Mouse (Mus musculus) hindbrain, embryonic 16.5 days (tissue): ENCODE data around the gene Limch1. TPM values are rescaled to one million over a fixed set of nuclear protein-coding genes. Genes with fewer than 3 reads are reported as not detected.
A peak's percentile ranks its signal among the peaks of the same experiment; 100 is the strongest.

Source experiments
- ATAC-seq: fragments of 200-750 bp; cut with Nextera tagmentation; 2 replicates; pipeline ENCODE4 v1.8.0; 2017; ENCODE audit warnings: moderate TSS enrichment, moderate library complexity
- H3K27ac ChIP-seq: fragments of 300-500 bp; sonication (generic); 2 replicates; pipeline ENCODE4 v1.5.1; 2014; ENCODE audit warnings: low read depth, mild to moderate bottlenecking, control low read depth, low read length, moderate library complexity
- H3K27me3 ChIP-seq: fragments of 300-500 bp; sonication (generic); replicated peaks from 2 replicates; pipeline ENCODE4 v1.6.1; 2014; ENCODE audit warnings: low read length; ENCODE audit not compliant: control insufficient read depth, insufficient read depth
- H3K36me3 ChIP-seq: fragments of 300-500 bp; sonication (generic); 2 replicates; pipeline ENCODE4 v1.6.1; 2014; ENCODE audit warnings: mild to moderate bottlenecking, low read length, moderate library complexity, mixed read lengths; ENCODE audit not compliant: control insufficient read depth, insufficient read depth
- H3K4me1 ChIP-seq: fragments of 300-500 bp; sonication (generic); 2 replicates; pipeline ENCODE4 v1.6.1; 2014; ENCODE audit warnings: low read depth, low read length; ENCODE audit not compliant: control insufficient read depth, insufficient read depth
- H3K4me2 ChIP-seq: fragments of 300-500 bp; sonication (generic); 2 replicates; pipeline ENCODE4 v1.6.1; 2014; ENCODE audit warnings: mild to moderate bottlenecking, low read length, control low read depth, moderate library complexity
- H3K4me3 ChIP-seq: fragments of 300-500 bp; sonication (generic); 2 replicates; pipeline ENCODE4 v1.5.1; 2014; ENCODE audit warnings: mild to moderate bottlenecking, low read length, control low read depth, moderate library complexity
- H3K9ac ChIP-seq: fragments of 300-500 bp; sonication (generic); 2 replicates; pipeline ENCODE4 v1.6.1; 2014; ENCODE audit warnings: low read depth, mild to moderate bottlenecking, control low read depth, low read length, moderate library complexity
- H3K9me3 ChIP-seq: fragments of 300-500 bp; sonication (generic); 2 replicates; pipeline ENCODE4 v1.6.1; 2014; ENCODE audit warnings: mild to moderate bottlenecking, low read length, moderate library complexity; ENCODE audit not compliant: control insufficient read depth
- WGBS: fragments of 180-500 bp; shearing (Covaris S2); extraction: QIAGEN DNeasy Blood & Tissue Kit; methylation state at CpG from one replicate; pipeline ENCODE4 v1.1.7; 2014; 5-methylcytosine and 5-hydroxymethylcytosine counted together
- polyA plus RNA-seq: library from polyadenylated mRNA; unstranded; fragments of >200 nt; fragmentation: Nextera tagmentation; extraction: Ambion mirVana; gene quantifications from 2 replicates; pipeline ENCODE4 v1.2.1, GENCODE M21; 2015

Limch1 gene
- polyA plus RNA-seq, 1 experiment from 2014 or later = 48.4 TPM

DNA sequence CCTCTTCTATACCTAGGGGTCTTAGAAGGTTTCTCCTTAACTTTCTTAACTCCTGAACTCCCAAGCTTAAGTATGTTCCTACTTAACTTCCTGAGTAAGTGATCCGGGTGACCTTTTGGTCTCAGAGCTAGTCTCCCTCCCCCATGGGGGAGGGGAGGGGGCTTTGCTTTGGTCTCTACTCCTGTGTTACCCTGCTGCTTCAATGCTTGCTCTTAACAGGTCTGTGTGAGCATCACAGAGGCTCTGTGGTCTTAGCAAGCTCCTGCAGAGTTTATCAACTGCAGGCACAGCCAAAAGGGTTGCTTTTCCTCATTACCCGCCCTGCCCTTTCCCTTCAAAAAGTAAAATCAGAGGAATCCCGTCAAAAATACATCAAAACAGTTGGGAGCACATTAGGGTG is 250.5 kb downstream of the Limch1 start:
- ATAC-seq = no peak
- Histone ChIP-seq H3K27me3 (no peaks in the 10 kb centered on the region), H3K4me3 (no peak overlapping the region), H3K27ac (no peak overlapping the region), H3K4me2 (no peak overlapping the region), H3K9me3 (no peaks in the 10 kb centered on the region), H3K9ac (no peak overlapping the region), H3K4me1 (peaks cover 9% of the 10 kb centered on the region), H3K36me3 (no peaks in the 10 kb centered on the region)
- 22% methylated on average over 3 of the region's 3 CpGs for WGBS

GRCm38 (mm10) chr5:66996886-66997599 is 251.4 kb downstream of the Limch1 start:
- Histone ChIP-seq H3K27ac (peak overlapping the region; percentile 65), H3K27me3 (no peaks in the 10 kb centered on the region), H3K4me2 (peak overlapping the region; percentile 63), H3K36me3 (no peaks in the 10 kb centered on the region), H3K9me3 (no peaks in the 10 kb centered on the region), H3K4me3 (peak overlapping the region; percentile 37), H3K9ac (peak overlapping the region; percentile 64), H3K4me1 (peaks cover 9% of the 10 kb centered on the region)
- 2% methylated on average over 33 of the region's 33 CpGs for WGBS
- peak; percentile 89 for ATAC-seq

DNA sequence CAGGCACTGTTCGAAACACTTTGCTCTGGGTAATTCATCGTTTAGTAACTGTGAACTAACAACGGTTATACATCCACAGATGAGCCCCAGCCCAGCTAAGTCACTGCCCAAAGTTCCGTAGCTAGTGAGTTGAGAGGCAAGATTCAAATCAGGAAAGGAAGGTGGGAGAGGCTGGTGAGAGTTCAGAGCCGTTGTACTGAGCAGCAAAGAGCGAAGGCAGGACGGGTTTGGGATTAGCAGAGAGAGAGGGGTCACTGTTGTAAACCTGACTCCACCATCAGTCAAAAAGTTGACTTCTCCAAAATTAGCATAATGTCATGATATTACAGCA is 251.9 kb downstream of the Limch1 start:
- no peaks in the 10 kb centered on the region for H3K36me3 ChIP-seq
- ATAC-seq = no peak
- H3K9me3 ChIP-seq = no peaks in the 10 kb centered on the region
- peak overlapping the region; percentile 37 for H3K4me3 ChIP-seq
- 19% methylated on average over 7 of the region's 7 CpGs for WGBS
- peaks cover 9% of the 10 kb centered on the region for H3K4me1 ChIP-seq
- H3K27me3 ChIP-seq = no peaks in the 10 kb centered on the region
- H3K4me2 ChIP-seq = peak overlapping the region; percentile 63
- H3K27ac ChIP-seq = no peak overlapping the region
- no peak overlapping the region for H3K9ac ChIP-seq

GRCm38 (mm10) chr5:66998341-66998740 is 252.7 kb downstream of the Limch1 start:
- Histone ChIP-seq H3K9me3 (no peaks in the 10 kb centered on the region), H3K4me1 (peaks cover 9% of the 10 kb centered on the region), H3K27ac (no peak overlapping the region), H3K9ac (no peak overlapping the region), H3K36me3 (no peaks in the 10 kb centered on the region), H3K27me3 (no peaks in the 10 kb centered on the region), H3K4me3 (no peak overlapping the region), H3K4me2 (no peak overlapping the region)
- no peak for ATAC-seq
- WGBS = 85% methylated on average over 6 of the region's 6 CpGs

DNA sequence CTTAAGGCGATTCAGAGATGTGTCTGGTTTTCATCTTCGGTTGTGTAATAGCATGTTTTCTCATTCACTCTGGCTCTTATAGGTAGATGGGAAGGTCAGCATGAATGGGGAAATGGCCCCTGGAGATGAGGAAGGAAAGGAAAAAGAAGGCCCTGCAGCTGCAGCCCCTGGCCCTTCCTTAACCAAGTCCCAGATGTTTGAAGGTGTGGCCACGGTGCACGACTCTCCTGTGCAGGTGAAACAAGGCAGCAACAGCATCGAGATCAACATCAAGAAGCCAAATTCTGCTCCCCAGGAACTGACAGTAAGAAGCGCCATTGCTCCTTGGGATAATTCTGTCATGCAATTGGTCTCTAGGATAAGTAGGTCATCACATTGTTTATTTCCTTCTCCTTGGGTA is 256.7 kb downstream of the Limch1 start:
- Histone ChIP-seq H3K4me2 (no peak overlapping the region), H3K9ac (no peak overlapping the region), H3K4me3 (no peak overlapping the region), H3K36me3 (no peaks in the 10 kb centered on the region), H3K9me3 (no peaks in the 10 kb centered on the region), H3K27ac (no peak overlapping the region), H3K27me3 (no peaks in the 10 kb centered on the region), H3K4me1 (peaks cover 5% of the 10 kb centered on the region; the same call in 1 of the 2 replicates)
- WGBS = 93% methylated on average over 6 of the region's 6 CpGs
- ATAC-seq = no peak

- WGBS = 80% methylated on average over 11 of the region's 11 CpGs
- Histone ChIP-seq H3K4me1 (no peaks in the 10 kb centered on the region), H3K4me3 (no peak overlapping the region), H3K4me2 (no peak overlapping the region), H3K27me3 (no peaks in the 10 kb centered on the region), H3K36me3 (peaks cover 4% of the 10 kb centered on the region), H3K27ac (no peak overlapping the region), H3K9ac (no peak overlapping the region), H3K9me3 (no peaks in the 10 kb centered on the region)
- ATAC-seq = no peak
Measured at GRCm38 (mm10) chr5:67004619-67005018, 259.0 kb downstream of the Limch1 start.

GRCm38 (mm10) chr5:67011043-67011870 is 265.6 kb downstream of the Limch1 start:
- 78% methylated on average over 16 of the region's 16 CpGs for WGBS

GRCm38 (mm10) chr5:67011985-67012384 is 266.4 kb downstream of the Limch1 start:
- WGBS = 65% methylated on average over 4 of the region's 4 CpGs
- no peaks in the 10 kb centered on the region for H3K9me3 ChIP-seq
- no peaks in the 10 kb centered on the region; the same call in 1 of the 2 replicates for H3K4me1 ChIP-seq
- H3K9ac ChIP-seq = no peak overlapping the region
- peaks cover 4% of the 10 kb centered on the region for H3K36me3 ChIP-seq
- H3K4me3 ChIP-seq = no peak overlapping the region
- no peak overlapping the region for H3K4me2 ChIP-seq
- H3K27me3 ChIP-seq = no peaks in the 10 kb centered on the region
- ATAC-seq = no peak
- H3K27ac ChIP-seq = no peak overlapping the region

More at GRCm38 (mm10) chr5:67011043-67011870, 265.6 kb downstream of the Limch1 start:
- no peaks in the 10 kb centered on the region for H3K9me3 ChIP-seq
- peaks cover 4% of the 10 kb centered on the region for H3K36me3 ChIP-seq
- no peak overlapping the region for H3K4me2 ChIP-seq
- no peak overlapping the region for H3K4me3 ChIP-seq
- H3K27ac ChIP-seq = peak overlapping the region; percentile 44; the same call in 1 of the 2 replicates
- no peaks in the 10 kb centered on the region; the same call in 1 of the 2 replicates for H3K4me1 ChIP-seq
- no peaks in the 10 kb centered on the region for H3K27me3 ChIP-seq
- ATAC-seq = peak; percentile 54; the same call in 1 of the 2 replicates
- no peak overlapping the region for H3K9ac ChIP-seq

GRCm38 (mm10) chr5:67013926-67014325 is 268.3 kb downstream of the Limch1 start:
- 84% methylated on average over 3 of the region's 3 CpGs for WGBS

More at GRCm38 (mm10) chr5:67013926-67014325, 268.3 kb downstream of the Limch1 start:
- Histone ChIP-seq H3K27me3 (no peaks in the 10 kb centered on the region), H3K36me3 (peaks cover 4% of the 10 kb centered on the region), H3K9ac (no peak overlapping the region), H3K4me2 (no peak overlapping the region), H3K4me3 (no peak overlapping the region), H3K9me3 (no peaks in the 10 kb centered on the region), H3K4me1 (no peaks in the 10 kb centered on the region; the same call in 1 of the 2 replicates), H3K27ac (no peak overlapping the region)
- no peak for ATAC-seq
